Mouse (Mus musculus) left cerebral cortex, postnatal 10 days (tissue): ENCODE measurements around the gene Cdkn2aipnl. TPM values are rescaled to one million over a fixed set of nuclear protein-coding genes. Genes with fewer than 3 reads are reported as not detected.
A peak's percentile ranks its signal among the peaks of the same experiment; 100 is the strongest.

Source experiments
- DNase-seq, 2 experiments: peaks; one replicate each; pipeline ENCODE4 v3.0.0; 2021 to 2022; ENCODE audit warnings: low spot score in 2 of 2, mixed read lengths in 1 of 2; ENCODE audit errors: extremely low spot score in 1 of 2
- intact Hi-C: fragments of 180-260 bp; cut with DNase I; formaldehyde crosslinking; loops from one replicate; pipeline ENCODE4 v1.15.1; 2025
- total RNA-seq, 2 experiments: library from RNA; stranded (reverse); gene quantifications; 2 replicates each; pipeline ENCODE4 v1.2.3; 2021

The Cdkn2aipnl gene
- total RNA-seq, 2 experiments from 2014 or later = 40.9 to 41.6 TPM

DNA sequence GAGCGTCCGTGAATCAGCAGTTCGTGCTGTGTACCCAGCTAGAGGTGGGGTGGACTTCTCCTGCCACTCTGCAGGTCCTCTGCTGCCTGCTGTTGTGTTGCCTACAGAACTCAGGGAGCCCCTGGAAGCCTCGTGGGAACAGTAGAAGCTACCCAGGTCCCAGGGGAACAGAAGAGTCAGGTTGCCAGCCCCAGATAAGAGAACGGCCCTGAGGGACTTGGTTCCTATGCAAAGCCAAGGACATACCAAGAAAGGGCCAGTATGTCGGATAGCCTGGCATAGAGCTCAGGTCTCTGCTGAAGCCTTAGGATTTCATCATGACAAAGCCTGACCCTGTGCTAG lies 24.0 kb upstream of the Cdkn2aipnl start:
- no peak for DNase-seq
- intact Hi-C loops = no loop called here

- intact Hi-C loops = no loop called here
- no peak for DNase-seq
Measured at GRCm38 (mm10) chr11:51944239-51944638, 23.2 kb upstream of the Cdkn2aipnl start.

DNA sequence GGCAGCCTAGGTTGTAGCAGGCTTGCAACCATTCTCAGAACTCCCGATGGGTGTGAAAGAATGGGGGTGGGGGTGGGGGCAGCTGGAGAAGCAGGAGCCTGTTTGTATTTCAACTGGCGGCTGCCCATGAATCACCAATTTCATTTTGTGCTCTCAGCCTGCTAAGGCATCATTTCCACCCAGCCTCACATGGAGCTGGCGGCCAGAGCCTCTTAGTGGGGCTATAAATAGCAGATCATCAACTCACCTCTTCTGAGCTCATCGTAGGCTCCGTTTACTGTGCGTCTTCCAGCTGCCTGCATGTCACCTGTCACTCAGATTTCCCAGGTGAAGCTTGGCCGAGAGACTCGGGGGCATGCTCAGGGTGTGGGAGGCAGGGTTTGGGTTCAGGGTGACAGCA lies 21.9 kb upstream of the Cdkn2aipnl start:
- intact Hi-C loops = no loop called here
- DNase-seq = peak in 1 of 2 experiments; percentile 38

- peak in 1 of 2 experiments; percentile 36 for DNase-seq
- intact Hi-C loops = no loop called here
Measured at GRCm38 (mm10) chr11:51946144-51946543, 21.3 kb upstream of the Cdkn2aipnl start.

DNA sequence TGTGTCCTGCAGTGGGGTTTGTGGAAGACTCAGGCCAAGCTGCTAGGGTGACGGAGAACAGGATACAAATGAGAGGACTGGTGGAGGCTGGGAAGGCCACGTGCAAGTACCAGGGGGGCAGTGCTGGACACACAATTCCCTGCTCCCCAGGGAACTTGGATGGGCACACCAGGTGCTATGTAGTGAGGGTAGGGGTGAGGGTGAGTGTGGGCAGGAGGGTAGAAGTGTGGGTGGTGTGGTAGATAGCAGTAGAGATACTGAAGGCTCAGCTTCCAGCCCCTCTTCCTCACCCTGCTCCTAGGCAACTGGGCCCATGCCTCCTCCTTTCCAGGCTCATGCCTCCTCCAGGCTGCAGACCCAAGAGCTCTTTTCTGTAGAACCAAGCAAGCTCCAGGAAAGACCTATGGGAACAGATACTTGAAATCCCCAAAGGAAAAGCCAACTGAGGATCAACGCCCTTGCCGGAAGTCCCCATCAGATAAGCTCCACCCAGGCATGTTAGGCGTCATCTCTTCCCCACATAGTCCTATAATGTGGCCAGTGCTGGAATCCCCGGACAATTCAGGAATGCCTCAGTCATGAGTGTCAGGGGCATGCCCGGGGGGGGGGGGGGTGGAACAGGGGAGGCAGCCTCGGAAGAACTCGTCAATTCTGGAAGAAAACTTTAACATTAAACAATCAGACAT lies 18.2 kb upstream of the Cdkn2aipnl start:
- intact Hi-C loops = no loop called here
- no peak for DNase-seq

- DNase-seq = no peak
- intact Hi-C loops = no loop called here
Measured at GRCm38 (mm10) chr11:51949919-51950318, 17.5 kb upstream of the Cdkn2aipnl start.

DNA sequence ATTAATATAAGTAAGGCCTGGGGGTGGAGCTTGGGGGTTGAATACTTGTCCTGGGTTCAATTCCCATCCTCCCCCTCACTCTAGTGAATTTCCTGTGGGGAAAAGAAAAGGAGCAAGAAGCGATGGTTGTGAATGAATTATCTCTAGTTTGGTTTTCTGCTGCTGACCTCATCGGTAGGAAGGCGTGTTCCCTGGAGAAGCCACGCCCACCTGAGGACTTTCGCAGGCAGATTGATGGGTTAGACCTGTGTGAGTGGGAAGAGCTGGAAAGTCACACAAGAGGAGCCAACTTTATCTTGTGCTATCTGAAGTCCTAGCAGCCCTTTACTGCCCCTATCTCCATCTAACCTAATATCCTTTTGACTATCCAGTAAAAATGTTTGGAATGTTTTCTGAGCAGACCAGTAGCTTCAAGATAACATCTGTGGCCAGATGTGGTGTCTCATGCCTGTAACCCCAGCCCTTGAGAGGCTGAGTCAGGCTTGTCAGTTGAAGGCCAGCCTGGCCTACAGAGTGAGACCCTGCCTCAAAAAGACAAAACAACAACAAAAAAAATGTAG lies 15.5 kb upstream of the Cdkn2aipnl start:
- intact Hi-C loops = no loop called here
- DNase-seq = no peak

DNA sequence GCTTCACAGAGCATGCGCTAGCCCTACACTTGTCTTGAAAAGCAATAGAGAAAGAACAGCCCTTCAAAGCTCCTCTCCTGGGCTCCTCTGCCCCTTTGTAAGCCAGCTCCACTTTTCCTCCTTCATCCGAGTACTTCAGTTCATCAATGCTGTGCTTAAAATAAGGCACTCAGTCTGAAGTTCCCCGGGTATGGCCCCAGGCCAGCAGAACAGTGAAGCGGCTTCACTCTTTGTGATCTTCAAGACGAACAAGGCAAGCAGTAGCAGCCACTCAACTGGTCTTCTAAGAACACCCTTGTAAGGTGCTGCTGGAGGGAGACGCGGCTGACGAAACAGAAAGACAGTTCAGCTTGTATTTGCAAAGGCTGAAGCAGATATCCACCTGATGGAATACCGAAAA lies 11.3 kb upstream of the Cdkn2aipnl start:
- intact Hi-C loops = no loop called here
- DNase-seq = no peak

- DNase-seq = no peak
- intact Hi-C loops = no loop called here
Measured at GRCm38 (mm10) chr11:51957760-51958159, 9.7 kb upstream of the Cdkn2aipnl start.

GRCm38 (mm10) chr11:51959511-51959910 lies 8.0 kb upstream of the Cdkn2aipnl start:
- no peak for DNase-seq
- intact Hi-C loops = no loop called here

- intact Hi-C loops = no loop called here
- no peak for DNase-seq
Measured at GRCm38 (mm10) chr11:51960061-51960460, 7.4 kb upstream of the Cdkn2aipnl start.

GRCm38 (mm10) chr11:51960967-51961471 lies 6.4 kb upstream of the Cdkn2aipnl start:
- intact Hi-C loops = no loop called here
- peak; percentile 40 to 57 for DNase-seq

- no peak for DNase-seq
- intact Hi-C loops = no loop called here
Measured at GRCm38 (mm10) chr11:51961761-51962160, 5.7 kb upstream of the Cdkn2aipnl start.

DNA sequence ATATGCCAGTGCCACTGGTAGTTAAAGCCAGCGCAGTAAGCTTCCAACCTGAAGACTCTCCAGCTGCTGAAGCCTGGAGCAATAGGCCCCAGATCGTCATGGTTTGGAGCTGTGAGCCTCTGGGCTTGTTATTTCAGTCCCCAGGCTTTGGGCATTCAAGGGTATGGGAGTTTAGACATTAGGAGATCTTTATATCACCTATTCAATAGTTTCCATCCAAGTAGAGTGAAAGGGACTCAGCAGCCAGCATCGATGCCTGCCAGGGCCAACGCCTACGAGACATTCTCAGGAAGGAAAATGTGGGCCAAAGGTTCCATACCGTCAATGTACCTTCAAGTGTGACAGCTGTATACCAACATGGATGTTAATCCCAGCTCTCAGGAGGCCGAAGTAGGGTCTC lies 5.2 kb upstream of the Cdkn2aipnl start:
- intact Hi-C loops = no loop called here
- no peak for DNase-seq

GRCm38 (mm10) chr11:51966651-51967050 lies 810 bp upstream of the Cdkn2aipnl start:
- intact Hi-C loops = loop anchor here (2.0 kb wide), 2 partner anchors 110 to 148 kb away; partner anchors contain the start of gene Jade2

GRCm38 (mm10) chr11:51968896-51969295 lies 1.4 kb downstream of the Cdkn2aipnl start:
- intact Hi-C loops = no loop called here

More at GRCm38 (mm10) chr11:51966651-51967050, 810 bp upstream of the Cdkn2aipnl start:
- no peak for DNase-seq

DNA sequence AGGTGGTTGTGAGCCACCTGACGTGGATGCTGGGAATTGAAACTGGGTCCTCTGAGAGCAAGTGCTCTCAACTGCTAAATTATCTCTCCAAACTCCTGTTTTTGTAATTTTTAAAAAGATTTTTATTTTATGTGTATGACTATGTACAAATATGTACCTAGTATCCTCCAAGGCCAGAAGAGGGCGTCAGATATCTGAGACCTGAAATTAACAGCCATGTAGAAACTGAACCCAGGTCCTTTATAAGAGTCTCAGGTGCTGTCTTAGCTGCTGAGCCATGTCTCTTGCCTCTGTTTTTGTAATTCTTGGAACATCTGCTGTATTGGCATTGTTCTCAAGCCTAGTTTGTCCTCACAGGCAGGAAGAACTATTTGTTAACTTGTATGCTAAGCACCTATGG lies 2.0 kb downstream of the Cdkn2aipnl start:
- intact Hi-C loops = no loop called here
- DNase-seq = no peak

More at GRCm38 (mm10) chr11:51968896-51969295, 1.4 kb downstream of the Cdkn2aipnl start:
- no peak for DNase-seq

DNA sequence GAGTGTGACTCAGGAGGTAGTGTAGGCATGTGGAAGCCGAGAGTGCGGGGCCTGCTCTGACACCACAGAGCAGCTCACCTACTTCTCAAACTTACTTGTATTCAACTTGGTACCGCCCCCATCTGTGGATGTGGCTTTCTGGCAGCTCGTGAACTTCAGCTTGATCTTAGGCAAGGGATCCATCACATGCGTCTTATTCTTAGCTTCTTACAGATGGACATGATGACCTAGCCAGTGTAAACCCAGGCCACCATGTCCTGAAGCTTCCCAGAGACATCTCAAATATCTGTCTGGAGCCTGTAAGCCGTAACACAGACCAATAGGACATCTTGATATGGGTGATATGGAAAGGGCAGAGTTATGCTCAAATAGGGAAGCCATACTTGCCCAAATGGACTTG lies 4.2 kb downstream of the Cdkn2aipnl start:
- DNase-seq = no peak
- intact Hi-C loops = no loop called here

DNA sequence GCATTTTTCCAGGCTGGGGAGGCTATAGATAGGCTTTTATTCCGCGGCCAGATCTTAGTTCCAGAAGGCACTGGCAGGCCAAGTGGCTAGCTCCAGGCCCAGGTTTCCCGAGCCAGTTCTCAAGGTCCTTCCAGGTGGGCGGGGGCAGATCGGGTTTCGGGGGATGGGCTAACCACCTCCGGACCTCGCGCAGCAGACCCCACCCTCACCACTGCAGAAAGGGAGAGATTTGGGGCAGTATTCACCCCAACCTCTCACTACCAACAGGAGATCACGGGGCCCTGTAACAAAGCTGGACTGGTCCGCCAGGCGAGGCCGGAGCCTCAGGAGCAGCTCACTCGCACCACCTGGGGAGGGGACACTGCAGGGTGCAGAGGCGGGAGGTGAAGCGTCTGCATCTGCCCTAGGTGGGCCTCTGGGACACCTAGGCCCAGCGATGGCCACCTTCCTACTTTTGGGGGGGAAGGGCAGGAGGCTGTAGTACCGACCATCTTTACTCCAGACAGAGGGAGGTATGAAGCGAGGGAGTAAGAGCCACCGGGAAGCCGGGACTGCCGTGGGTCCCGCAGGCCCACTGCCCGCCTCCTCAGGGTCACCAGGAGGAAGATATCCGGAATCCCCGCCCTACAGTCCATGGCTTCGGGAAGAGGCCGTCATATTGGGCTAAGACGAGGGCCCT lies 32.3 kb downstream of the Cdkn2aipnl start:
- intact Hi-C loops = loop anchor here (5.0 to 10.0 kb wide), 2 partner anchors 98 to 275 kb away; partner anchors contain the start of gene Ppp2ca
- peak; percentile 12 to 72 for DNase-seq
